Mouse (Mus musculus): ENCODE measurements around the gene Dpf3.

GRCm38 (mm10) chr12:83310567-83310966, 176.9 kb downstream of the Dpf3 start:
- no peak for TF ChIP-seq POLR2A (IDR thresholded peaks at IDR 0.05; ENCODE audit: borderline replicate concordance, insufficient read depth, low read length)
- no peak for TF ChIP-seq CTCF (IDR thresholded peaks at IDR 0.05; ENCODE audit: borderline replicate concordance, insufficient read depth, low read depth, low read length)

Data from cerebellum, adult 2 months (tissue).